Mouse (Mus musculus) frontal cortex, adult (tissue): ENCODE measurements at regions not wholly inside any gene's neighbourhood (a gene's known extent, or its start where the extent isn't known, plus 50 kb on each side); places are given as distances from the start of the nearest gene placed in this dataset.
A peak's percentile ranks its signal among the peaks of the same experiment; 100 is the strongest.
"Not testable (repeated sequence)": the region's sequence is repeated elsewhere in the genome, so short reads cannot be mapped to it uniquely, and the experiment has no call there.

ENCODE experiments used
- ATAC-seq: cut with Nextera tagmentation; 2 replicates; pipeline ENCODE4 v1.9.2; 2017; ENCODE audit warnings: mild to moderate bottlenecking, moderate library complexity, mixed read lengths; ENCODE audit not compliant: low TSS enrichment

GRCm38 (mm10) chr13:57046130-57046529, 150.3 kb upstream of the Trpc7 start:
- not testable (repeated sequence) for ATAC-seq

- ATAC-seq, result no peak
These were observed 148.7 kb upstream of the Trpc7 start for GRCm38 (mm10) chr13:57044455-57044854.

GRCm38 (mm10) chr13:57043316-57043974, 147.7 kb upstream of the Trpc7 start:
- ATAC-seq, result no peak

GRCm38 (mm10) chr13:57042514-57042913, 146.7 kb upstream of the Trpc7 start:
- ATAC-seq, result no peak

- no peak for ATAC-seq
These were observed 137.1 kb upstream of the Trpc7 start for GRCm38 (mm10) chr13:57032871-57033270.

GRCm38 (mm10) chr13:57017553-57018341, 122.0 kb upstream of the Trpc7 start:
- peak; percentile 96 for ATAC-seq

- peak; percentile 44; the same call in 1 of the 2 replicates for ATAC-seq
These were observed 120.9 kb upstream of the Trpc7 start for GRCm38 (mm10) chr13:57016465-57017272.

GRCm38 (mm10) chr13:57007236-57007635, 111.4 kb upstream of the Trpc7 start:
- ATAC-seq, result not testable (repeated sequence)

GRCm38 (mm10) chr13:57003565-57004132, 107.9 kb upstream of the Trpc7 start:
- no peak for ATAC-seq

GRCm38 (mm10) chr13:56992022-56992421, 96.2 kb upstream of the Trpc7 start:
- ATAC-seq, result no peak

GRCm38 (mm10) chr13:56974063-56974462, 78.3 kb upstream of the Trpc7 start:
- ATAC-seq, result no peak

- ATAC-seq, result no peak
These were observed 59.6 kb upstream of the Trpc7 start for GRCm38 (mm10) chr13:56955358-56955757.

GRCm38 (mm10) chr13:56948086-56948485, 52.3 kb upstream of the Trpc7 start:
- ATAC-seq, result no peak

GRCm38 (mm10) chr13:56947266-56947665, 51.5 kb upstream of the Trpc7 start:
- no peak for ATAC-seq
